In the genomic region with DNA sequence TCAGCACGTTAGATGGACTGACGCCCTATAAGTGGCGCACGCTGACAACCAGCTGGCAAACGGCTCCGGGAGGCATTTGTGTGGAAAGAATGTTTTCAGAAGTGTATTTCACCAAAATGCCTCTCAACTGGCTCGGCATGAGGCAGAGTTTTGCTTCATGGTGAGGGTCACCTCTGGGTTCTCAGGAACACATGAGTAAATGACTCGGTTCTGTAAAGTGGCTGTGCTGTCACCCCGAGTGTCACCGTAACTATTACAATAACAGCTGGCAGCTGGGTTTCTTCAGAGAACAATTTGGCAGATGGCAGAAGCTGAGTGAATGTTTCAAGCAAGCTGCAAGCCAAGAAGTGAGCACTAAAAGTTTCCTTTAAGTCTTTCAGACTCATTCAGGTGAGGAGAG, we compare ENCODE assay signal across 26 mouse cellular contexts.
A peak's percentile ranks its signal among the peaks of the same experiment; 100 is the strongest.
DNase-seq lines count a peak whose midpoint lies in the region; ATAC-seq and TF ChIP-seq lines count a peak whose summit lies in the region.
"Had no signal": no experiment of that assay in that cellular context is flagged by ENCODE, and none has a peak within 500 bp of the region (broad histone marks: within the 10 kb centered on the region; RNA-seq: fewer than 3 reads in every experiment).

No protein-coding gene starts in this region.

- DNase-seq in gastrocnemius, adult 2 months = no peak
- DNase-seq in gastrocnemius, adult 8-10 months (ENCODE audit: low spot score in 2 of 2) = no peak
- no peak for DNase-seq in layer of hippocampus, adult 2 months (ENCODE audit: low spot score in 2 of 2)
- no peak for DNase-seq in layer of hippocampus, postnatal 10 days (ENCODE audit: low spot score in 2 of 2)
- DNase-seq: adrenal gland, adult 2 months; cerebellum, adult 18-20 months; cerebellum, postnatal 36 days; embryo, embryonic 11 days; gastrocnemius, postnatal 25 days; heart, adult 18-20 months; kidney, postnatal 4 days; layer of hippocampus, adult 9-11 months; lung, postnatal 36 days; right cerebral cortex, adult 18-20 months; right cerebral cortex, postnatal 4 days; thymus, postnatal 14 days had no signal

- peaks cover 9% of the 10 kb centered on the region; the same call in 1 of the 2 replicates for H3K36me3 ChIP-seq in neural tube, embryonic 13.5 days
- H3K36me3 ChIP-seq in neural tube, embryonic 15.5 days = no peaks in the 10 kb centered on the region
- H3K36me3 ChIP-seq in liver, embryonic 12.5 days = no peaks in the 10 kb centered on the region
- H3K36me3 ChIP-seq: midbrain, embryonic 15.5 days had no signal

- 57% methylated on average over 10 of the region's 10 CpGs for WGBS in neural tube, embryonic 13.5 days
- 49% methylated on average over 10 of the region's 10 CpGs for WGBS in neural tube, embryonic 15.5 days
- WGBS in liver, embryonic 12.5 days (ENCODE audit: insufficient replicate concordance) = 79% methylated on average over 10 of the region's 10 CpGs

- H3K4me1 ChIP-seq in neural tube, embryonic 13.5 days (replicated peaks) = peaks cover 75% of the 10 kb centered on the region
- H3K4me1 ChIP-seq in neural tube, embryonic 15.5 days = peaks cover 65% of the 10 kb centered on the region
- 0 out of 2 replicates have a peak, but pooled peaks cover 2% of the 10 kb centered on the region for H3K4me1 ChIP-seq in liver, embryonic 12.5 days

- H3K4me2 ChIP-seq in neural tube, embryonic 13.5 days = no peak overlapping the region
- H3K4me2 ChIP-seq in neural tube, embryonic 15.5 days = no peak overlapping the region
- H3K4me2 ChIP-seq in liver, embryonic 12.5 days = no peak overlapping the region
- H3K4me2 ChIP-seq: embryonic facial prominence, embryonic 15.5 days; heart, embryonic 13.5 days; midbrain, embryonic 15.5 days had no signal

- H3K4me3 ChIP-seq in gastrocnemius, adult 2 months = peak overlapping the region; percentile 30; the same call in 1 of the 2 replicates
- H3K4me3 ChIP-seq in layer of hippocampus, adult 2 months = no peak overlapping the region
- H3K4me3 ChIP-seq in neural tube, embryonic 13.5 days = no peak overlapping the region
- H3K4me3 ChIP-seq in neural tube, embryonic 15.5 days (replicated peaks) = no peak overlapping the region
- H3K4me3 ChIP-seq in liver, embryonic 12.5 days = no peak overlapping the region
- H3K4me3 ChIP-seq: embryonic facial prominence, embryonic 15.5 days; heart, embryonic 13.5 days; left cerebral cortex, adult 2 months; midbrain, embryonic 15.5 days; myocyte had no signal

- H3K9me3 ChIP-seq in neural tube, embryonic 13.5 days = no peaks in the 10 kb centered on the region
- no peaks in the 10 kb centered on the region for H3K9me3 ChIP-seq in neural tube, embryonic 15.5 days (replicated peaks)
- no peaks in the 10 kb centered on the region for H3K9me3 ChIP-seq in liver, embryonic 12.5 days (replicated peaks)
- H3K9me3 ChIP-seq: embryonic facial prominence, embryonic 15.5 days; heart, embryonic 13.5 days; midbrain, embryonic 15.5 days had no signal

- no peak overlapping the region for H3K27ac ChIP-seq in gastrocnemius, adult 2 months
- peak overlapping the region; percentile 49 for H3K27ac ChIP-seq in layer of hippocampus, adult 2 months
- H3K27ac ChIP-seq in neural tube, embryonic 13.5 days (replicated peaks) = peak overlapping the region; percentile 53
- H3K27ac ChIP-seq in neural tube, embryonic 15.5 days (replicated peaks) = no peak overlapping the region
- H3K27ac ChIP-seq in liver, embryonic 12.5 days = no peak overlapping the region
- H3K27ac ChIP-seq: embryonic facial prominence, embryonic 15.5 days; heart, embryonic 13.5 days; liver, embryonic 14.5 days; midbrain, embryonic 15.5 days had no signal

- no peak overlapping the region for H3K9ac ChIP-seq in neural tube, embryonic 13.5 days
- no peak overlapping the region for H3K9ac ChIP-seq in neural tube, embryonic 15.5 days (replicated peaks)
- no peak overlapping the region for H3K9ac ChIP-seq in liver, embryonic 12.5 days
- H3K9ac ChIP-seq: embryonic facial prominence, embryonic 15.5 days; liver, embryonic 14.5 days; midbrain, embryonic 15.5 days had no signal

- intact Hi-C loops in gastrocnemius, adult 2 months (cut with DNase I) = loop anchor here (5.0 kb wide), 1 partner anchor 84 kb away; a partner anchor contains a TSS

- ATAC-seq in neural tube, embryonic 13.5 days (ENCODE audit: low read depth) = no peak
- ATAC-seq in neural tube, embryonic 15.5 days (ENCODE audit: low FRiP score) = no peak
- no peak for ATAC-seq in liver, embryonic 12.5 days
- ATAC-seq: intestine, postnatal 0 days; midbrain, embryonic 15.5 days had no signal

- H3K27me3 ChIP-seq in neural tube, embryonic 13.5 days = no peaks in the 10 kb centered on the region
- no peaks in the 10 kb centered on the region for H3K27me3 ChIP-seq in neural tube, embryonic 15.5 days (replicated peaks)
- no peaks in the 10 kb centered on the region for H3K27me3 ChIP-seq in liver, embryonic 12.5 days (replicated peaks)
- H3K27me3 ChIP-seq: embryonic facial prominence, embryonic 15.5 days; heart, embryonic 13.5 days; midbrain, embryonic 15.5 days had no signal

- no peak for TF ChIP-seq CTCF in gastrocnemius, adult 2 months (IDR thresholded peaks at IDR 0.05)
- TF ChIP-seq CTCF in layer of hippocampus, adult 2 months (conservative IDR thresholded peaks at IDR 0.05) = no peak

Comparison
In these comparisons a context has a peak if more than half of its experiments do, and no peak if none do; other contexts are left out.
1. H3K27ac ChIP-seq: peak in layer of hippocampus, adult 2 months (single experiment) and neural tube, embryonic 13.5 days (single experiment); none in gastrocnemius, adult 2 months (single experiment), neural tube, embryonic 15.5 days (single experiment) and liver, embryonic 12.5 days (single experiment).